Mouse (Mus musculus) 3T3-L1 (cell line): Measurements from ENCODE around the gene Selenon.
A peak's percentile ranks its signal among the peaks of the same experiment; 100 is the strongest.

Experiments used
- DNase-seq: peaks from one replicate; pipeline ENCODE4 v3.0.0-alpha.2; 2015; ENCODE audit warnings: low read depth, low spot score

The Selenon gene

DNA sequence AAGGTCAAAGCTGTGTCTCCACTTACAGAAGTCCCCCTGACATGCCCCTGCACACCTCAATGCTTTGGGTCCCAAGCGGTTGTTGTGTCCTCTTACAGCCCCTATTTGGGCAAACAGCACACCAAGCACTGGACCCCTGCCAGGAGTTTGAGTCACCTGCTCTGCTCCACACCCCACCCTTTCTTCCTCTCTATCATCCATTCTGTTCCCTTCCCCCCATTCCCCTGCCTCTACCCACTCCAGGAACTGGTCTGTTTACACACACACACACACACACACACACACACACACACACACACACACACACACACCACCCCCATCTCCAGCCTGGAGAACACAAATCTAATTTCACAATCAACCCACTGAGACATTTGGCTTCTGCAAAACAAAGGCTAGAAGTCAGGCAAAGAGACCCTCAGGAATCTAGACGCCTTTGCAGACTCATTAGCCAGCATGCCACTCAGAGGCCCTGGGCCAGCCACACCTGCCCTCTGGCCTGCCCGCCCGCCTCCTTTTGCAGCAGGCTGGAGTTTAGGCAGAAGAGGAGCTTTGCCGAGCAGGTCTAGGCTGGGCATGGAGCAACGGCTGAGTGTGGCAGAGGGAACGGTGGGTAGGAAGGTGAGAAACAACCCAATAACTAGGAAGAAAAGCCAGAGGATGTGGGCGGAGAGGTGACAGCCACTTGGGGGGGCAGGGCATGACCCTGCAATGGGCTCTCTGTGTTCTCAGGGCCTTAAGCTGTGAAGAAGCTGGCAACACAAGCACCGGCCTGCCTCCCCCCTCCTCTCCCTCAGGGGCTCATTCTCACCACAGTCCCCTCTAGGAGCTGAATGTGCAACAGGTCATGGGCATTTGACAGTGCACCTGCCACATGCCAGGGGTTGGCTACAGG, 4.9 kb downstream of the Selenon start:
- peak; percentile 41 for DNase-seq

DNA sequence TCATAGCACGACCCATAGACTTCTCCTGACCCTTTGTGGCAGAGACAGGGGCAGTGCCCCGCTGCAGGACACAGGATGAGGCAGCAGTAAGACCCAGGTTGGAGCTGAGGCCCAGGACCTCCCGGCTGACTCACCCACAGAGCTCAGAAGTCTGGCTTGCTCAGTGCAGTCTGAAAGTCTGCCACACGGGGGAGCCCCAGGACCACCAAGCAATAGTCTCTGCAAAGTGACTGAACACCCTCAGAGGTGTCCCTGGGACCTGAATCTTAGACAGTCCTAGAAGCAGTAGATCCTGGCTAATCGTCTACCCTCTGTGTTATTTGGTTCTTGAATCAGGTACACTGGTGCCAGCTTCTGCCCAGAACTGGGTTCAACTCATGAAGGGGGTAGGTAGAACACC, 8.7 kb downstream of the Selenon start:
- peak; percentile 93 for DNase-seq

DNA sequence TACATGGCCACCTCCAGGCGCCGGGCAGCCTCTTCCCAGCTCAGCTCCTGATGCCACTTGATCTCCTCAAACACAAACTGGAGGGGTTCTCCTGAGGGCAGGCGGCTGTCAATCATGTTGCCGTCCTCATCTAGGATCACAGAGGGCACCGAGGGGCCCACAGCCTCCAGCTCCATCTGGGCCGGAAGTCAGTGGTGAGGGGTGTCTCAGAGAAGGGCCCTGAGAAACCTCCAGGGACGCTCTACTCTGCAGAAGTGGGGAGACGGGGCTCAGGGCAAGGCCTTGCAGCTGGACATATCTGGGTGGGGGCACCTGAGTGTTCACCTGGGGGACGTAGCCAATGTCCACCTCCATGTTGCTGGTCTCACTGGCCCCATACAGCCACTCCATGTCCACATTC, 9.2 kb downstream of the Selenon start:
- no peak for DNase-seq

DNA sequence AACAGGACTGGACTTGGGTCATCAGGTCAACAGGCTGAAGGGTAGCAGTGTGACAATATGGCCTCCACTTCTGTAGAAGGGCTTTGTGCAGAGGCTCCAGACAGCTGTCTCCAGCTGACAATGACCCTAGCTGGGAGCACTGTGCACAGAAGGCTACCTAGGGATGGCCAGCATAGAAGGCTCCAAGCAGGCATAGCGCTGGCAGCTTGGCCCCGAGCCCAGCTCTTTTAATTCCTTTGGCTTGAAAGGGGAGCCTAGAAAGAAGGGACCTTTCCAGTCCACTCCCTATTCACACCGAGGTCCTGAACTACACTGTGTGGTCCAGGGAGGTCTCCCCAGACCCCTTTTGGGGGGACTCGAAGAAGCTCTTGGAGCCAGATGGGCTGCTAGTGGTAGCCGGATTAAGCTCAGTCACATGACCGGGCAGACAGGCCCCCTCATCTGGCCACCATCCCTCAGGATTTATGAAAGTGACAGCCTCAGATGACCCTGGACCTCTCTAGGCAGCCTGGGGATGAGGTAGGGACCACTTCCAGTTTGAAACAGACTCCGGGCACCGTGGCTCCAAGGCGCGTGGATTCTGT, 12.9 kb downstream of the Selenon start:
- DNase-seq, result no peak

DNA sequence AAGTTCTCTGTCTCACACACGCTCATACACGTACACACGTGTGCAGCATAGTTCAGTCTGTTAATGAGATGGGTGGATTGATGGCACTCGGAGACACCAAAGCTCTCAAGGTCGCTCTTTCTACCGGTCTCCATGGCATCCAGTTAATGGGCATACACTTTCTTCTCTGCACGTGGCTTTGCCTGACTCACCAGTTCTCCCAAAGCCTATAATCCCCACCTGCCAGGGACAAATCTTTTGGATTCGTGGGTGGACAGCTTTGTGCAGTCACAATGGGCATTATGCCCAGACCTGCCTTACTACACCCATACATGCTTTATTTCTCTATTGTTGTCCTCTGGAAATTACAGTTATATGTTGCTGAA, 16.2 kb downstream of the Selenon start:
- DNase-seq, result peak; percentile 73

DNA sequence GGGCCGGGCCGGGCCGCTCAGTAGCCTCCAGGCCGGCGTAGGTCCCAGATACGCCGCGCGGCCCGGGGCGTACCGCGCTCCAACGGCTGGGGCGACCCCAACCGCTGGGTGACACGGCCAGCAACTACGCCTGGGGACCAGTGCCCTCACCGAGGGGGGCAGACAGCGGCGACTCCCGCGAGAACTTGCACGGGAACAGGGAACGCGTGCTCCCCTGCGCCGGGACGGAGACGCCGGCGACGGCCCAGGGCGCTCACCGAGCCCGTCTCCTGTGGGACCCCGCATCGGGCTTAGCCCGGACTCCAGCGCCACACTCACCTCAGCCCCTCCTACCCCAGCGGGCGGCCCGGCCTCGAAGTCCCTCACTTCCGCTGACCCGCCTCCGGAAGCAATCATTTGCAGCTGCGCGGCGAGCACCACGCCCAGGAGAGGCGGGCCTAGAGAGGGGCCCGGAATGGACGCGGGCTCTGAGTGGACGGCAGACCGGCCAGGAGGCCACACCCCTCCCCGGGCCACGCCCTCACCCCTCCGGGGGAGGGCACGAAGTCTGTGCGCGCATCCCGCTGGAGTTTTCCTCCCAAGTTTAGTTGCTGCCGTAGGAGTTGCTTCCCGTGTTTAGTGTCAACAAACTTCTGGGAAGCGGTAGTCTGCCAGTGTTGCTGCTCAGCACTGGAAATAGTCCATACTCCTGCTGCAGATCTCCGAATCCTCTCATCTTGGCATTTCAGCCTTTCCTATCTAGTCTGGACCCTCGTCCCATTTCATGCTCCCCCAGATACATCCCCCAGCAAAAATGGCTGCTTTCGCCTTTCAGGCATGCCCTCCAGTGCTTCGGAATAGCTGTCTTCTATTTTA, 16.8 kb downstream of the Selenon start, which contains the start of gene Mtfr1l:
Gene Mtfr1l, minus strand, starts transcription at position 456 of the 855 bp plus-strand sequence.
- DNase-seq, result peak; percentile 95

DNA sequence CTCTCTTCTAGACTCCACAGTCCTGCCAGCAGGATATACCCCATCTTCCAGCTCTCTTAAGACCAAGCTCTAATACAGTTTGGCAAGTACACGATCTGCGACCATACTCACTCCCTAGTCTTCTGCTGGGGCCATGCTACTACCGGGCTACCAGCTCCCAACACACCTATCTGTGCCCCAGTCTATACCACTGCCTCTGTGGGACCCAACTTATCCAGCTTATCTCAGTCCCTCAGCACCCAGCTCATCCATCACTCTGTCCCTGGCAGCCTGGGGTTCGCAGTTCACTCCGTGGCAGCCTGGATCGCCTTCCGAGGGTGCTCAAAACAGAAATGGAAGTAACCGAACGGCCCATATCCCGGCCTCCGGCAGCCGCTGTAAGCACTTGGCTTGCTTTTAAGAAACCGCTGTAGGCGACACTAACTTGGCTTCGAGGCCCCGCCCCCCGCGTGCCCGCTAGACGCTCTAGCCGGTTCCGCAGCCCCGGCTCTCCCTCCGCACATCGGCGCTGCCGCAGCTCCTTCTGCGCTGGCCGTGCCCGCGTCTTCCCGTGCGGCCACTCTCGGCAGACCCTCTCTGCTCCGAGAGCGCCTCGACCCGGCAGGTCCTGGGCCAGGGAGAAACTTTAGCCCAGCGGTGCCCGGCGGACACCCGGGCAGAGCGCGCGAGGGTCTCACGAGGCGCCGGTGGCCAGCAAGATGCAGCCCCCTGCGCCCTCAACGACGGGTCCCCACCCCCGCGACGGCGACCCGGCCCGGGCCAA, 17.7 kb downstream of the Selenon start:
- DNase-seq, result peak; percentile 69

DNA sequence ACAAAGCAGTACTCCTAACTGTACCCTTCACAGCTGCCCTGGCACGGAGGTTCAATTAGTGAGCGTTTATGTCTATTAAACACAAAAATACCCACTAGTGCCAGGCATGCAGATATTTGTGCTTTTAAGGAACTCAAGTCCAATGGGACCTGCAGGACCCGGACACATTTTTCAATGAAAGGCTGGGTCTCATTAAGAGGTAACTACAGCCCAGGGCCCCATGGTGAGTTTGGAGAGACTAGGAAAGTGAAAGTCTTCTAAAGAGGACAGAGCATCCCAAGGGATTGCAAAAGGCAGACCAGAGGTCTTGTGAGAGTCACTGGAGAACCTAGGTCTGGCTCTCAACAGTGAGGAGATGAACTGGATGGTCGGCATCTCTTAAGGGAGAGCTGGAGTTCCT, 18.5 kb downstream of the Selenon start:
- DNase-seq, result no peak

DNA sequence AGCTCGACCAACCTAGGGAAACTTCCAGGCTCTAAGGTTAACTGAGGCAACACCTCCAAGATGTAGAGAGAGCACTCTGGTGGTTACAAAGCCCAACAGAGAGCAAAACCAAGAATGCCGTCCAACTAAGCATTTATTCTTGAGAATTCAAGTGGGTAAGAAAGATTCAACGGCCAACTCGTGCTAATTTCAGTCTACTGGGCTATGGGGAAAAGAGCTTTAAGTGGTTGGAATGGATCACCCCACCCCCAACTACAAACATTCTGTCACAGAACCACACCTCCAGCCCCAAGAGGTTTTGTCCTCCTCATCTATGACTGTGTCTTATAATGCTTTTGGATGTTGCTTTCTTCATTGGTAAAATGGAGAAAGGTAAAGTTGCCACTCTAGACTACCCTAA, 19.0 kb downstream of the Selenon start:
- DNase-seq, result no peak

DNA sequence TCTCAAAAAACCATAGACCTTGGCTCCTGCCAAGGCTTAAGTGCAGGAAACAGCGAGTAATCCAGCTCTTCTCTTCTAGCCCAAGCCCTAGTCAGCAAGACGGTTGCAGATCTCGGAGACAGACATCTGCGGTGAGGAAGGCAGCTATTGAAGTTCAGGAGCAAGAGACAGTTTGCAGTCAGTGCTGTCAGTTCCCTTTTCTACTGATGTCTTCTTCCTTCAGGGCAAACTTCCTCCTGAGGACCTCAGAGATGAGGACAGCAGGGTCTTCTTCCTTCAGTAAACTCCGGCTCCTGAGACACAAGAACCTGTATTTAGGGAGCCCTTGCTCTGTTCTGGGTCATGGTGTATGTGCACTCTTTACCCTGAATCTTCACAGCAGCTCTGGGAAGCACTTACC, 25.7 kb downstream of the Selenon start:
- DNase-seq, result no peak

DNA sequence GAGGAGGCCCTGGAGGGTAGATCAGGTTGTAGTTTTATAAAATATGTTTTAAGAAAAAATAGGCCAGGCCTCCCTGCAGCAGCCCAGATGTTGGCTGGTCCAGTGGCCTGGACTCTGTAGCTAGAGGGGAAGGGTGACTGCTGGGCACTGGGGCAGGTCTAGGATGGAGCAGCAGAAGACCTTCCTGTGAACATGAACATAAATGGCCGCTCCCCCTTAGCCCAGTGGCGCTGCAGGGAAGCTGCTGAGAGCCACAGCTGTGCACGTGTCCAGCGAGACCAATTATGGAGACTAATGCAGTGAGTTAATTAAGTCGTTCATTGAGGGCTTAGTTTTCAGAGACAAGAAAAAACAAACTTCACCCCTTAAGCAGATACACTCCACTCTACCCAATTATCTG, 26.2 kb downstream of the Selenon start:
- no peak for DNase-seq

DNA sequence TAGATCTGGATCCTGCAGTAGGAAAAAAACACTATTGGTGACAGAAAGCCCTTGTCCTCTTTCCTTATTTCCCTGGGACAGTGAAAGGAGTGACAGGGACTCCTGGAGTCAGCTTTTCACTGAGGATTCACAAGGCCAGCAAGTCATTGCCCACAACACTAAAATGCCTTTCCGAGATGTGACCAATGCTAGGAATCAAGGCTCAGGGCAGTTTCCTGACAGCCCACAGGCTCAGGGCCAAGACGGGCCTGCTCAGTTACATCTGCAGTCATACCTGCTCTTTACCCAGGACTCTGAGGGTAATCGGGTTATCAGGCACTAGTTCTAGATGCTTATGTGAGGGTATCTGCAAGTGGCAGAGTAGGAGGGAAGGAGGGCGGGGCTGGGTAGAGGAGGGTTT, 28.5 kb downstream of the Selenon start:
- DNase-seq, result no peak

DNA sequence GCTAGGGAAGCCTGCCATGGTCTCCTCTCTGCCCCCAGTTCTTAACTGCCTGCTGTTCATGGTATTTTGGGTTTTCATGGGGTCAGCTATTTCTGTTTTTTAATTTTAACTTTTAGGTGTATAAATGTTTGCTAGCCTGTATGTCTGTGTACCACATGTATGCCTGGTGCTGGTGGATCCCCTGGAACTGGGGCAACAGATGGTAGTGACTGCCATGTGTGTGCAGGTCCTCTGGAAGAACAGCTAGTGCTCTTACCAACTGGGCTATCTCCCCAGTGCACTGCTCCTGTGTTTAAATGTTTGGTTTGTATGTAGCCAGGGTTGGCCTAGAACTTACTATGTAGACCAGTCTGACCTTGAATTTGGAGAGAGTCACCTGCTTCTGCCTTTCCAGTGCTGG, 32.7 kb downstream of the Selenon start:
- DNase-seq, result no peak

DNA sequence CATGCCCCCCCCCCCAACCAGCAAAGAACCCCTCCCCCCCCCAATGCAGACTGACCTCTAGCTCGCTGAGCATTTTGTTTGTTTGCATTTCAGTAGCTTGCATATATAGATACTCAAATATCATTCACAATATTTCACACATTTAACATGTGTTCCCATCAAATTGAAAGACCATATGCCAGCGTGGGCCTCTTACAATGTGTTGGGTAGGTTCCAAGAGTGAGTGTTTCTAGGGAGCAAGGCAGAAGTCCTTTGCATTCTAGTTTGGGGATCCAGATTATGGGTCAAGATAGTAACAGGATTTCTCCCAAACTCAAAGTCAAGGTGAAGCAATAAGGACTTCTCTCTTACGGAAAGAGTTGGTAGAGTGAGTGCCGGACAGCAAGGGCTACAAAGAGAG, 33.4 kb downstream of the Selenon start:
- no peak for DNase-seq

DNA sequence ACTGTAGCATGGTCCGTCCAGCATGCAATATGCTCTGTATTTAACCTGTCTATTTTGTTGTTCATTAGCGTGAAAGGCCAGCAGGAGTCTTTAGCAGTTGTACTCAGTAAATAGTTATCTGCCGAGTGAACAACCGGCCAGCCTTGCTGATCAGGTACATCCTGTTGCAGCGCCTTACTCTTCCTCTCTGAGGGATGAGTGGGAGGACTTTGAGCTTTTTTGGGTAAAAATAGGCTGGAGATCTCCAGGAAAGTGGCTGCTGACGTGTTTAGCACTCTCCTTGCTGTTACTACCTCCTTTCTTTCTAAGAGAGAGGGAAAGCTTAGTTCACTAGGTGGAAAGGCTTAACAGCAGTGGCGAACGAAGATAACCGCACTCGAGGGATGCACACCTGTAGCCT, 34.2 kb downstream of the Selenon start:
- no peak for DNase-seq

DNA sequence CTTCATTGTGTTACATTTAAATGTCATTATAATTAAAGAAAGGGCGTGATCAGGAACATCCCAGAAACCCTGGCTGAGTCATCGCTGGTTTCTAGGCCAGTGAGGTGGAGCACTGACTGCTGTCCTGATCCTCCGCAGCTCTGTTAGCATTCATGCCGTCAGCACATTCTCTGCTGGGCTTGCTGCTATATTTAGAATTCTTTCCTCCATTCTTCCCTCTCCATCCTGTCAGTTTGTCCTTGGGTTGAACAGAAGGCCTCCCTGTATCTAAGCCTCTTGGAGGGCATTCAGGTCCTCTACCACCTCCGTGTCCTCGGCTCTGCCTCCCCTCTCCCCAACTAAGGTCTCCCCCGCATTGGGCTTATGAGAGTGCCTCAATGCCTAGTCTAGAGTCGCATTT, 35.0 kb downstream of the Selenon start:
- peak; percentile 20 for DNase-seq

DNA sequence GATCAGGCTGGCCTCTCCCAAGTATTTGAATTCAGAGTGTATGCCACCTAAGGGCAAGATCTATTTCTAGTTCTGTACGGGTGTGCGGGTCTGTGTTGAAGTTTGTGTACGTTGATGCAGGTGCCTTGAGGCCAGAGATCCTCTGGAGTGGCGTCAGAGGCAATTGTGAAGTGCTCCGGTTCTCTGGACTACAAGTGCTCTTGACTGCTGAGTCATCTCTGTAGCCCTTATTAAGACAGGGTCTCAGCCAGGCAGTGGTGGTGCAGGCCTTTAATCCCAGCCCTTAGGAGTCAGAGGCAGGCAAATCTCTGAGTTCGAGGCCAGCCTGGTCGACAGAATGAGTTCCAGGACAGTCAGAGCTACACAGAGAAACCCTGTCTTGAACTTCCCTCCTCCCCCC, 36.4 kb downstream of the Selenon start:
- no peak for DNase-seq

DNA sequence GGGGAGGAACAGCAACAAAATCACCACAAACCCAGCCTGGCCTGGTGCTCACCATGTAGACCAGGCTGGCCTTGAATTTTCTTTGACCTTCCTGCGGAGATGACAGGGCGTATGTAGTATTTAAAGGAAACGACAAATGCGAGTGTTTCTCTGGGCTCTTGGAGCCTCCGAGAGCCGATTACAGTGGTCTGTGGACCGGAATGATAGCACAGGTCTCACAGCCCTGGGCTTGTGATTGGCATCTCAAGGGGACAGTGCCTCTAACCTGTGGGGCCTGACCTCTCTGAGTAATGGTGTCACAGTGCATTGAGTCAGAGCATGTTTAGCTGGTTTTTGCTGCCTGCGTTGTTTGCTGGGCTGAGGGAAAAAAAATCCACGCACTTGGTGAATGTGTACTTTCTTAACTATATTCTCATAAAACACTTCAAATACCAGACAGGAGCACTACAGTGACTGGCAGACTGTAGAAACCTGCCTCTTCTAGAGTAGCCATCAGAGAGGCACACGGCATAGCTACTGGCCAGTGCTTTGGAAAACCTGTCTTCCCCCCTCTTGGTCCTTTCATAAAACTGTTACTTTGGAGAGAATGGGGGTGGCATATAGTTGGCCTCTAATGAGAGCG, 37.5 kb downstream of the Selenon start:
- DNase-seq, result no peak

DNA sequence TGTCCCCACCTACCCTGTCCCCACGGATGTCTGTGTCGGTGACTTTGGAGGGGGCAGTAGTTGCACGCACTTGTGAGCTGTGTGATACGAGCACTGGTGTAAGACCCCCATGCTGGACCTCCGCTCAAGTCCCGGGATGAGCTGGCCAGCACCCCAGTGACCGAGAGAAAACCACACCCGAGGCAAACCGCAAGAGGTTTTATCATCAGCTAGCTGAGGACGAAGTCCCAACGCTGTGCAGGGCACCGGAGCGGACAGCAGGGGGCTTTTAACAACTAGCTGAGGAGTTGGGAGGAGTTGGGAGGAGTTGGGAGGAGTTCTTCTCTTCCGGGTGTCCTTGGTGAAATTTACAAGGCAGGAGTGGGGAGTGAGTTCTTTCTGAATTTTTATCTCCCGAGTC, 39.2 kb downstream of the Selenon start:
- peak; percentile 22 for DNase-seq

DNA sequence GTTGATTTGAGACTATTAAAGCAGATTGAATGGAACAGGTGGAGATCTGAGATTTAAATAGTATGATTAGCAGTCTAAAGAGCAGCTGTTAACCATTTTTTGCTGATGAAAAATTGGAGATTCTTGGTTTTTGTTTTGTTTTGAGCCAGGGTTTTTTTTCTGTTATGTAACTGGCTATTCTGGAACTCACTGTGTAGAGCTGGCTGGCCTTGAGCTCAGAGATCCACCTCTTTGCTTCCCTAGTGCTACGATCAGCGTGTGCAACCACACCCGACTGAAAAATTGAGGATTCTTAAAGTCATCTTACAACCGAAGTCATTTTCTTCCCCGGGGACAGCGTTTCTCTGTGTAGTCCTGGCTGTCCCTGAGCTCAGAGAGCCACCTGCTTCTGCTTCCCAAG, 40.2 kb downstream of the Selenon start:
- no peak for DNase-seq

DNA sequence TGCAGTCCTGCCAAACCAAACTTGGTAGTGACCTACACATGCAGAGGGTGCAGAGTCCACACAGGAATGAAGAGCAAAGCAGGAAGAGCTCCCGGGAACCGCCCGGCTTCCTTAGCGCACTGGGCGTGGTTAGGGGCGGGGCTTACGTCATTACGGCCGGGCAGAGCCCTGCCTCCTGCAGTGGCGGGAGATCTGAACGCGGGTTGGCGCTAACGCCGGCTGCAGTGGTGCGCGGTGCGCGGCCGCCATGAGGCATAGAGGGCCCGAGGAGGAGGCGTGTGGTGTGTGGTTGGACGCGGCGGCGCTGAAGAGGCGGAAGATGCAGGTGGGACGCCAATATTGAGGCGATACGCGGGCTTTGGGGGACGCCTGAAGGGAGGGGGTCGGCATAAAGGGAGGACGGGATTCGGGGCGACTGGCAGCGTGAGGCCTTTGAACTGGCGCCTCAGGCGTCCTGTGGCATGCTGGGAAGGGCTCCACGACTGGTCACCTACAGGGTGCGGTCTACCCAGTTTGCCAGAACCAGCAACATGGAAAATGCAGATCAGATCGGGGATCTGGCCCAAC, 41.0 kb downstream of the Selenon start, which contains the start of gene Aunip:
Gene Aunip, plus strand, starts transcription at position 155 of the 567 bp plus-strand sequence.
- peak; percentile 88 for DNase-seq
